Mouse (Mus musculus): Measurements from ENCODE around the gene Galnt6. TPM values are rescaled to one million over a fixed set of nuclear protein-coding genes. Genes with fewer than 3 reads are reported as not detected.

Galnt6 gene
- polyA plus RNA-seq, 1 experiment from 2014 or later = 0.16 TPM

GRCm38 (mm10) chr15:100660306-100660705, 68.9 kb downstream of the Galnt6 start:
- ATAC-seq (ENCODE audit: low FRiP score, low TSS enrichment) = no peak

GRCm38 (mm10) chr15:100655201-100655600, 74.0 kb downstream of the Galnt6 start:
- Histone ChIP-seq H3K9ac (ENCODE audit: low read depth, low read length) (no peak overlapping the region), H3K36me3 (ENCODE audit: control insufficient read depth, insufficient read depth, low read length) (no peaks in the 10 kb centered on the region), H3K9me3 (ENCODE audit: control insufficient read depth, low read length) (no peaks in the 10 kb centered on the region), H3K4me1 (ENCODE audit: control insufficient read depth, insufficient read depth, low read length) (no peaks in the 10 kb centered on the region), H3K4me3 (ENCODE audit: low read length) (no peak overlapping the region), H3K27me3 (ENCODE audit: control insufficient read depth, insufficient read depth, low read length) (no peaks in the 10 kb centered on the region), H3K4me2 (replicated peaks; ENCODE audit: low read depth, low read length) (no peak overlapping the region), H3K27ac (ENCODE audit: low read depth, low read length) (no peak overlapping the region)
- WGBS = 87% methylated on average over 5 of the region's 5 CpGs
- ATAC-seq (ENCODE audit: low FRiP score, low TSS enrichment) = no peak

More at GRCm38 (mm10) chr15:100660306-100660705, 68.9 kb downstream of the Galnt6 start:
- Histone ChIP-seq H3K27ac (ENCODE audit: low read depth, low read length) (no peak overlapping the region), H3K27me3 (ENCODE audit: control insufficient read depth, insufficient read depth, low read length) (no peaks in the 10 kb centered on the region), H3K36me3 (ENCODE audit: control insufficient read depth, insufficient read depth, low read length) (no peaks in the 10 kb centered on the region), H3K9ac (ENCODE audit: low read depth, low read length) (no peak overlapping the region), H3K4me3 (ENCODE audit: low read length) (no peak overlapping the region), H3K9me3 (ENCODE audit: control insufficient read depth, low read length) (no peaks in the 10 kb centered on the region), H3K4me1 (ENCODE audit: control insufficient read depth, insufficient read depth, low read length) (no peaks in the 10 kb centered on the region), H3K4me2 (replicated peaks; ENCODE audit: low read depth, low read length) (no peak overlapping the region)
- WGBS = 89% methylated on average over 9 of the region's 9 CpGs

GRCm38 (mm10) chr15:100654271-100654670, 74.9 kb downstream of the Galnt6 start:
- ATAC-seq (ENCODE audit: low FRiP score, low TSS enrichment) = no peak
- no peaks in the 10 kb centered on the region for H3K36me3 ChIP-seq (ENCODE audit: control insufficient read depth, insufficient read depth, low read length)
- H3K4me3 ChIP-seq (ENCODE audit: low read length) = no peak overlapping the region
- no peak overlapping the region for H3K9ac ChIP-seq (ENCODE audit: low read depth, low read length)
- H3K4me2 ChIP-seq (replicated peaks; ENCODE audit: low read depth, low read length) = no peak overlapping the region
- H3K9me3 ChIP-seq (ENCODE audit: control insufficient read depth, low read length) = no peaks in the 10 kb centered on the region
- H3K4me1 ChIP-seq (ENCODE audit: control insufficient read depth, insufficient read depth, low read length) = no peaks in the 10 kb centered on the region
- WGBS = 77% methylated on average over 1 of the region's 1 CpGs
- no peaks in the 10 kb centered on the region for H3K27me3 ChIP-seq (ENCODE audit: control insufficient read depth, insufficient read depth, low read length)
- no peak overlapping the region for H3K27ac ChIP-seq (ENCODE audit: low read depth, low read length)

GRCm38 (mm10) chr15:100651610-100652009, 77.6 kb downstream of the Galnt6 start:
- H3K27ac ChIP-seq (ENCODE audit: low read depth, low read length) = no peak overlapping the region

GRCm38 (mm10) chr15:100650111-100650510, 79.1 kb downstream of the Galnt6 start:
- no peaks in the 10 kb centered on the region for H3K9me3 ChIP-seq (ENCODE audit: control insufficient read depth, low read length)
- H3K36me3 ChIP-seq (ENCODE audit: control insufficient read depth, insufficient read depth, low read length) = no peaks in the 10 kb centered on the region
- no peak overlapping the region for H3K27ac ChIP-seq (ENCODE audit: low read depth, low read length)
- no peak overlapping the region for H3K4me3 ChIP-seq (ENCODE audit: low read length)
- no peak overlapping the region for H3K9ac ChIP-seq (ENCODE audit: low read depth, low read length)
- no peak for ATAC-seq (ENCODE audit: low FRiP score, low TSS enrichment)
- WGBS = 83% methylated on average over 10 of the region's 10 CpGs
- H3K27me3 ChIP-seq (ENCODE audit: control insufficient read depth, insufficient read depth, low read length) = no peaks in the 10 kb centered on the region
- no peaks in the 10 kb centered on the region for H3K4me1 ChIP-seq (ENCODE audit: control insufficient read depth, insufficient read depth, low read length)
- no peak overlapping the region for H3K4me2 ChIP-seq (replicated peaks; ENCODE audit: low read depth, low read length)

More at GRCm38 (mm10) chr15:100651610-100652009, 77.6 kb downstream of the Galnt6 start:
- Histone ChIP-seq H3K36me3 (ENCODE audit: control insufficient read depth, insufficient read depth, low read length) (no peaks in the 10 kb centered on the region), H3K9ac (ENCODE audit: low read depth, low read length) (no peak overlapping the region), H3K4me1 (ENCODE audit: control insufficient read depth, insufficient read depth, low read length) (no peaks in the 10 kb centered on the region), H3K4me2 (replicated peaks; ENCODE audit: low read depth, low read length) (no peak overlapping the region), H3K27me3 (ENCODE audit: control insufficient read depth, insufficient read depth, low read length) (no peaks in the 10 kb centered on the region), H3K9me3 (ENCODE audit: control insufficient read depth, low read length) (no peaks in the 10 kb centered on the region), H3K4me3 (ENCODE audit: low read length) (no peak overlapping the region)
- ATAC-seq (ENCODE audit: low FRiP score, low TSS enrichment) = no peak
- 79% methylated on average over 9 of the region's 9 CpGs for WGBS

GRCm38 (mm10) chr15:100646161-100646560, 83.0 kb downstream of the Galnt6 start:
- no peaks in the 10 kb centered on the region for H3K36me3 ChIP-seq (ENCODE audit: control insufficient read depth, insufficient read depth, low read length)
- 76% methylated on average over 6 of the region's 6 CpGs for WGBS
- H3K4me1 ChIP-seq (ENCODE audit: control insufficient read depth, insufficient read depth, low read length) = no peaks in the 10 kb centered on the region
- H3K27me3 ChIP-seq (ENCODE audit: control insufficient read depth, insufficient read depth, low read length) = no peaks in the 10 kb centered on the region
- no peak overlapping the region for H3K4me3 ChIP-seq (ENCODE audit: low read length)
- no peak overlapping the region for H3K4me2 ChIP-seq (replicated peaks; ENCODE audit: low read depth, low read length)
- H3K9me3 ChIP-seq (ENCODE audit: control insufficient read depth, low read length) = no peaks in the 10 kb centered on the region
- no peak overlapping the region for H3K9ac ChIP-seq (ENCODE audit: low read depth, low read length)
- no peak for ATAC-seq (ENCODE audit: low FRiP score, low TSS enrichment)
- no peak overlapping the region for H3K27ac ChIP-seq (ENCODE audit: low read depth, low read length)

GRCm38 (mm10) chr15:100642451-100642850, 86.7 kb downstream of the Galnt6 start:
- Histone ChIP-seq H3K4me1 (ENCODE audit: control insufficient read depth, insufficient read depth, low read length) (peaks cover 8% of the 10 kb centered on the region; the same call in 1 of the 2 replicates), H3K4me2 (replicated peaks; ENCODE audit: low read depth, low read length) (no peak overlapping the region), H3K9ac (ENCODE audit: low read depth, low read length) (no peak overlapping the region), H3K4me3 (ENCODE audit: low read length) (no peak overlapping the region), H3K27ac (ENCODE audit: low read depth, low read length) (no peak overlapping the region), H3K36me3 (ENCODE audit: control insufficient read depth, insufficient read depth, low read length) (no peaks in the 10 kb centered on the region), H3K9me3 (ENCODE audit: control insufficient read depth, low read length) (no peaks in the 10 kb centered on the region), H3K27me3 (ENCODE audit: control insufficient read depth, insufficient read depth, low read length) (peaks cover 4% of the 10 kb centered on the region; the same call in 1 of the 2 replicates)
- no peak for ATAC-seq (ENCODE audit: low FRiP score, low TSS enrichment)
- WGBS = 89% methylated on average over 7 of the region's 7 CpGs

Small RNA genes within 50 kb of the gene (microRNA-seq; reads per million reads assigned to microRNA genes)
- not detected for gene Mir6961

Other genes starting within 250 kb of the Galnt6 start
- gene Csrnp2, start 233.9 kb downstream of the Galnt6 start, polyA plus RNA-seq (2014; fragmentation: Nextera tagmentation; extraction: Ambion mirVana) = 14.5 and 18.6 TPM in 2 replicates
- 17.7 and 32.9 TPM in 2 replicates for gene Tfcp2, start 177.4 kb downstream of the Galnt6 start, polyA plus RNA-seq (2014; fragmentation: Nextera tagmentation; extraction: Ambion mirVana)
- 9.6 and 14.6 TPM in 2 replicates for gene Pou6f1, start 129.4 kb downstream of the Galnt6 start, polyA plus RNA-seq (2014; fragmentation: Nextera tagmentation; extraction: Ambion mirVana)
- gene Dazap2, start 114.0 kb downstream of the Galnt6 start, polyA plus RNA-seq (2014; fragmentation: Nextera tagmentation; extraction: Ambion mirVana) = 236 and 274 TPM in 2 replicates
- gene Smagp, start 92.4 kb downstream of the Galnt6 start, polyA plus RNA-seq (2014; fragmentation: Nextera tagmentation; extraction: Ambion mirVana) = 26.4 and 28.4 TPM in 2 replicates
- 2.1 and 2.4 TPM in 2 replicates for gene Bin2, start 59.8 kb downstream of the Galnt6 start, polyA plus RNA-seq (2014; fragmentation: Nextera tagmentation; extraction: Ambion mirVana)
- 9.4 and 9.9 TPM in 2 replicates for gene Cela1, start 41.5 kb downstream of the Galnt6 start, polyA plus RNA-seq (2014; fragmentation: Nextera tagmentation; extraction: Ambion mirVana)
- gene Slc4a8, start 32.4 kb upstream of the Galnt6 start, polyA plus RNA-seq (2014; fragmentation: Nextera tagmentation; extraction: Ambion mirVana) = 7.6 and 8.5 TPM in 2 replicates
- gene Scn8a, start 140.5 kb upstream of the Galnt6 start, polyA plus RNA-seq (2014; fragmentation: Nextera tagmentation; extraction: Ambion mirVana) = 15.1 and 18.4 TPM in 2 replicates